In genomic region chr13:104155106-104155505, GRCm38 (mm10) we compare ENCODE assay signal across 19 mouse cellular contexts. TPM values are rescaled to one million over a fixed set of nuclear protein-coding genes. Genes with fewer than 3 reads are reported as not detected.
A peak's percentile ranks its signal among the peaks of the same experiment; 100 is the strongest.
DNase-seq lines count a peak whose midpoint lies in the region; ATAC-seq and TF ChIP-seq lines count a peak whose summit lies in the region.
"Had no signal": no experiment of that assay in that cellular context is flagged by ENCODE, and none has a peak within 500 bp of the region (broad histone marks: within the 10 kb centered on the region; RNA-seq: fewer than 3 reads in every experiment).

No protein-coding gene starts in this region.

- H3K4me1 ChIP-seq in embryonic facial prominence, embryonic 15.5 days: no peaks in the 10 kb centered on the region
- H3K4me1 ChIP-seq in kidney, adult 2 months (ENCODE audit: control insufficient read depth, insufficient read depth, low read length): no peaks in the 10 kb centered on the region
- H3K4me1 ChIP-seq: forebrain, embryonic 13.5 days; forebrain, embryonic 15.5 days had no signal

- ATAC-seq in frontal cortex, adult (ENCODE audit: low TSS enrichment): peak; percentile 90
- ATAC-seq in embryonic facial prominence, embryonic 15.5 days (ENCODE audit: insufficient number of reproducible peaks, low FRiP score, low TSS enrichment, low read depth): no peak
- no peak for ATAC-seq in erythroid progenitor cell, adult 5-6 weeks (replicated peaks; ENCODE audit: low FRiP score, poor library complexity, severe bottlenecking)
- ATAC-seq: activated CD4-positive, CD25-positive, alpha-beta regulatory T cell, adult 4 months; forebrain, embryonic 13.5 days; forebrain, embryonic 15.5 days; forebrain, postnatal 0 days had no signal

- WGBS in embryonic facial prominence, embryonic 15.5 days: 61% methylated on average over 7 of the region's 7 CpGs
- 85% methylated on average over 7 of the region's 7 CpGs for WGBS in kidney, adult 2 months

- no peak for DNase-seq in frontal cortex, postnatal 36 days (ENCODE audit: low spot score in 2 of 2)
- no peak for DNase-seq in kidney, adult 2 months
- DNase-seq: adrenal gland, adult 8-10 months; adrenal gland, postnatal 14 days; adrenal gland, postnatal 36 days; cerebellum, adult 11-12 months; cerebellum, adult 2 months; cerebellum, adult 9-10 months; cerebellum, postnatal 10 days; cerebellum, postnatal 25 days; forebrain, postnatal 0 days had no signal

- H3K4me3 ChIP-seq in embryonic facial prominence, embryonic 15.5 days (replicated peaks): no peak overlapping the region
- no peak overlapping the region for H3K4me3 ChIP-seq in kidney, adult 2 months (ENCODE audit: insufficient read depth, low read depth, low read length)
- H3K4me3 ChIP-seq: erythroblast, embryonic 14.5 days; forebrain, embryonic 13.5 days; forebrain, embryonic 15.5 days had no signal

- H3K27me3 ChIP-seq in embryonic facial prominence, embryonic 15.5 days: no peaks in the 10 kb centered on the region
- no peaks in the 10 kb centered on the region for H3K27me3 ChIP-seq in kidney, adult 2 months (replicated peaks; ENCODE audit: control insufficient read depth, insufficient read depth, low read length)
- H3K27me3 ChIP-seq: forebrain, embryonic 13.5 days; forebrain, embryonic 15.5 days had no signal

- no peak for TF ChIP-seq CTCF in kidney, adult 2 months (conservative IDR thresholded peaks at IDR 0.05; ENCODE audit: insufficient read depth, insufficient read length, low read depth, low read length)

- 0 out of 2 replicates have a peak overlapping the region, but pooled peaks have one; percentile 8 for H3K27ac ChIP-seq in embryonic facial prominence, embryonic 15.5 days (replicated peaks)
- no peak overlapping the region for H3K27ac ChIP-seq in kidney, adult 2 months (ENCODE audit: insufficient read depth, low read depth, low read length)
- H3K27ac ChIP-seq: forebrain, embryonic 13.5 days; forebrain, embryonic 15.5 days had no signal

- H3K36me3 ChIP-seq in embryonic facial prominence, embryonic 15.5 days: peaks cover 31% of the 10 kb centered on the region
- peaks cover 7% of the 10 kb centered on the region for H3K36me3 ChIP-seq in kidney, adult 2 months (ENCODE audit: control insufficient read depth, insufficient read depth, low read length)

- TF ChIP-seq POLR2A in kidney, adult 2 months (IDR thresholded peaks at IDR 0.05; ENCODE audit: low read depth, low read length): no peak

- no peaks in the 10 kb centered on the region for H3K9me3 ChIP-seq in embryonic facial prominence, embryonic 15.5 days (replicated peaks)
- H3K9me3 ChIP-seq: forebrain, embryonic 13.5 days; forebrain, embryonic 15.5 days had no signal

- H3K9ac ChIP-seq in embryonic facial prominence, embryonic 15.5 days: no peak overlapping the region
- H3K9ac ChIP-seq: forebrain, embryonic 13.5 days; forebrain, embryonic 15.5 days; forebrain, postnatal 0 days had no signal

- no peak overlapping the region for H3K4me2 ChIP-seq in embryonic facial prominence, embryonic 15.5 days (replicated peaks)
- H3K4me2 ChIP-seq: forebrain, embryonic 13.5 days; forebrain, embryonic 15.5 days had no signal

RNA-seq across cellular contexts. Expression of gene Trappc13, which starts 23.2 kb away (rescaled TPM):
- 55.0 and 55.9 TPM in 2 replicates for polyA plus RNA-seq in embryonic facial prominence, embryonic 15.5 days (2015; fragmentation: Nextera tagmentation; extraction: Ambion mirVana)
- 28.8 and 49.9 TPM in 2 replicates for total RNA-seq in erythroid progenitor cell, adult 5-6 weeks (2015; ENCODE audit: low replicate concordance)
- total RNA-seq in erythroid progenitor cell, adult 5-6 weeks (2017; ENCODE audit: low replicate concordance): 23.5 and 27.3 TPM in 2 replicates
- 10.3 and 12.1 TPM in 2 replicates for polyA plus RNA-seq in kidney, adult 2 months (2012; rRNA removed)

RNA-seq across cellular contexts. Expression of gene Trim23, which starts 23.5 kb away (rescaled TPM):
- 19.3 and 20.9 TPM in 2 replicates for polyA plus RNA-seq in embryonic facial prominence, embryonic 15.5 days (2015; fragmentation: Nextera tagmentation; extraction: Ambion mirVana)
- total RNA-seq in erythroid progenitor cell, adult 5-6 weeks (2015; ENCODE audit: low replicate concordance): 21.3 and 22.2 TPM in 2 replicates
- total RNA-seq in erythroid progenitor cell, adult 5-6 weeks (2017; ENCODE audit: low replicate concordance): 28.4 and 50.7 TPM in 2 replicates
- 2.8 and 4.0 TPM in 2 replicates for polyA plus RNA-seq in kidney, adult 2 months (2012; rRNA removed)

RNA-seq across cellular contexts. Expression of gene Sgtb, which starts 45.6 kb away (rescaled TPM):
- polyA plus RNA-seq in embryonic facial prominence, embryonic 15.5 days (2015; fragmentation: Nextera tagmentation; extraction: Ambion mirVana): 8.2 and 8.7 TPM in 2 replicates
- total RNA-seq in erythroid progenitor cell, adult 5-6 weeks (2015; ENCODE audit: low replicate concordance): not detected in 2 replicates
- not detected in 2 replicates for total RNA-seq in erythroid progenitor cell, adult 5-6 weeks (2017; ENCODE audit: low replicate concordance)
- polyA plus RNA-seq in kidney, adult 2 months (2012; rRNA removed): 1.1 and 1.3 TPM in 2 replicates
- total RNA-seq: MEL had no signal
- polyA plus RNA-seq: erythroblast, embryonic 14.5 days had no signal

RNA-seq across cellular contexts. Expression of gene Nln, which starts 45.7 kb away (rescaled TPM):
- polyA plus RNA-seq in embryonic facial prominence, embryonic 15.5 days (2015; fragmentation: Nextera tagmentation; extraction: Ambion mirVana): 15.7 and 18.8 TPM in 2 replicates
- 5.8 and 11.7 TPM in 2 replicates for total RNA-seq in erythroid progenitor cell, adult 5-6 weeks (2015; ENCODE audit: low replicate concordance)
- 3.5 and 4.4 TPM in 2 replicates for total RNA-seq in erythroid progenitor cell, adult 5-6 weeks (2017; ENCODE audit: low replicate concordance)
- 10.7 and 11.3 TPM in 2 replicates for polyA plus RNA-seq in kidney, adult 2 months (2012; rRNA removed)
